Mouse (Mus musculus): ENCODE measurements around the gene Csnka2ip.

- TF ChIP-seq POLR2A (IDR thresholded peaks at IDR 0.05; ENCODE audit: low read depth, low read length) (no peak), CTCF (conservative IDR thresholded peaks at IDR 0.05; ENCODE audit: insufficient read depth, insufficient read length, low read depth, low read length) (no peak)
Observed at GRCm38 (mm10) chr16:64614648-64615047, 12.4 kb upstream of the Csnka2ip start.

Data from kidney, adult 2 months (tissue).